Mouse (Mus musculus) neutrophil, adult 83 days (primary cell): ENCODE results near the gene Gm2897. TPM values are rescaled to one million over a fixed set of nuclear protein-coding genes. Genes with fewer than 3 reads are reported as not detected.

Experiments used
- total RNA-seq, 2 experiments: library from RNA; stranded (reverse); gene quantifications; one replicate each; pipeline ENCODE4 v1.2.4; 2023

Gm2897 gene
- total RNA-seq, result not detected

DNA sequence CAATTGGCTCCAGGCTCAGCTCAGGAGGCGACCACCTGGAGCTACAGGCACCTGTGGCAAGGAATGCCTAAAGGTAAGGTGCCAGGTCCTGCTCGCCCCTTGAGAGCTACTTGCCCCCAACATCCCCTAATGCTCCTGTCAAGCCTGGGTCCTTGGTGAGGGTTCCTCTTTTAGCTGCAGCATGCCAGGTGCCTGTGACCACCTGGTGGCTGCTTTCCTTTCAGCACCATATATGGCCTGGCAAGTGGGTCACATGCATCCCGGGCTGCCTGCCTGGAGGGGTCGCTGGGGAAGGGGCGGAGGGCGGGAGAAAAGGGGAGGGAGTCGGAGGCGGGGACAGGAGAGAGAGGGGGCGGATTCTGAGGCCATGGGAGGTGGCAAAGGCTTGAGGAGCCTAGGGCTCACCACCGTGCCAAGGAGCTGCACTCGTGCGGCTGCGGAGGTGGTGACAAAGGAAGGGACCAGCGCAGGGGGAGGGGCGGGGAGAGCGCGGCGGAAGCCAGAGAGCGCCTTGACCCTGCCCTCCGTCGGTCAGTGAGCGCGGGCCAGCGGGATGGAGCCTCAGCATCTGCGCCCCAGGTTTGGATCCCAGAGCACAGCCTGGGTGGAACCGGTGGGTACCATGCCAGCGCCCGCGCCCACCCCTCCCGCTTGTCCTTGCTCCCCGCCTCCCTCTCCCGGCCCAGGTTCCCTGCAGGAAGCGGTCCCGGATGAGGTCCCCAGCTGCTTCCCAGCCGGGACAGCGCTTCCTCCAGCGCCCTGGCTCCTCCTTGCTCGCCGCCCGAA is at the start of gene Gm2897:
Gm2897 (plus strand) TSS at position 559 of the 786 bp plus-strand sequence.

DNA sequence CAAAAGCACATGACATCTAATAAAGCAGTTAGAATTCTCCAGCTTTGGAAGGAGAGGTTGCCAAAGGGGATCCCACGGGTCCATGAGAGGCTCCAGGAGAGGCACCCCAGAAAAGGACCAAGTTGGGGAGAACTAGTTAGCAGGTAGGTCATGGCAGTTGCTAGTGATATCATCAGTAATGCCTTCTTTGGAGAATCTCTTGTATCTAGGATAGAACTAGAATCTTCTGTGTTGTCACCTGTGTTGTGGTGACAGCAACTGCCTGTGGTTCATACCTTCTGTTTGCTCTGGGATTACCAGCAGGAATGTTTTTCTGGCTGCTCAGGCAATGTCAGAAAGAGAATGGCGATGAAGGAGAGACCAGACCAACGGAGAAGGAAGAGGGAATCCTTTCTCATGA is 19.4 kb upstream of the Gm2897 start, which contains the start of gene Gm2888:
Gm2888 (plus strand) TSS at position 301 of the 400 bp plus-strand sequence.

Other genes with a start within 250 kb of the Gm2897 start
- gene Gm2888, start 19.3 kb upstream of the Gm2897 start, total RNA-seq, result not detected
- gene Gm10340, start 84.7 kb downstream of the Gm2897 start, total RNA-seq, result not detected
- not detected for gene Gm5795, start 139.0 kb downstream of the Gm2897 start, total RNA-seq
- not detected for gene D830030K20Rik, start 159.2 kb downstream of the Gm2897 start, total RNA-seq